Mouse (Mus musculus) midbrain, postnatal 0 days (tissue): ENCODE results near the gene Prpf38b. TPM values are rescaled to one million over a fixed set of nuclear protein-coding genes. Genes with fewer than 3 reads are reported as not detected.

ENCODE experiments used
- ATAC-seq: fragments of 200-750 bp; cut with Nextera tagmentation; 2 replicates; pipeline ENCODE4 v1.8.0; 2017; ENCODE audit warnings: moderate number of reproducible peaks, mild to moderate bottlenecking, moderate TSS enrichment, moderate library complexity; ENCODE audit not compliant: low FRiP score
- DNase-seq: peaks from one replicate; pipeline ENCODE4 v3.0.0-alpha.2; 2015; ENCODE audit warnings: low spot score
- H3K27ac ChIP-seq: fragments of 300-500 bp; sonication (generic); 2 replicates; pipeline ENCODE4 v1.5.1; 2014; ENCODE audit warnings: low read depth, mild to moderate bottlenecking, low read length, mixed read lengths
- H3K27me3 ChIP-seq: fragments of 300-500 bp; sonication (generic); 2 replicates; pipeline ENCODE4 v1.6.1; 2014; ENCODE audit warnings: low read length, control low read depth, mixed read lengths; ENCODE audit not compliant: insufficient read depth
- H3K36me3 ChIP-seq: fragments of 300-500 bp; sonication (generic); 2 replicates; pipeline ENCODE4 v1.6.1; 2014; ENCODE audit warnings: low read length, control low read depth, mixed read lengths; ENCODE audit not compliant: insufficient read depth
- H3K4me1 ChIP-seq: fragments of 300-500 bp; sonication (generic); 2 replicates; pipeline ENCODE4 v1.6.1; 2014; ENCODE audit warnings: mild to moderate bottlenecking, control low read depth, antibody characterized with exemption, low read length, mixed read lengths; ENCODE audit not compliant: insufficient read depth
- H3K4me2 ChIP-seq: fragments of 300-500 bp; sonication (generic); 2 replicates; pipeline ENCODE4 v1.6.1; 2014; ENCODE audit warnings: low read depth, mild to moderate bottlenecking, low read length, mixed read lengths; ENCODE audit not compliant: poor library complexity, severe bottlenecking
- H3K4me3 ChIP-seq: fragments of 300-500 bp; sonication (generic); 2 replicates; pipeline ENCODE4 v1.5.1; 2014; ENCODE audit warnings: low read depth, mild to moderate bottlenecking, low read length, moderate library complexity
- H3K9ac ChIP-seq: fragments of 300-500 bp; sonication (generic); replicated peaks from 2 replicates; pipeline ENCODE4 v1.6.1; 2014; ENCODE audit warnings: mild to moderate bottlenecking, low read length, moderate library complexity, mixed read lengths; ENCODE audit not compliant: poor library complexity, severe bottlenecking
- H3K9me3 ChIP-seq: fragments of 300-500 bp; sonication (generic); 2 replicates; pipeline ENCODE4 v1.6.1; 2016; ENCODE audit warnings: low read length, control low read depth
- CTCF ChIP-seq: IDR thresholded peaks from 2 replicates; pipeline ENCODE4 v1.5.1; 2016; ENCODE audit warnings: antibody characterized with exemption, mild to moderate bottlenecking
- WGBS: fragments of 180-500 bp; shearing (Covaris S2); extraction: QIAGEN DNeasy Blood & Tissue Kit; methylation state at CpG from one replicate; pipeline ENCODE4 v1.1.7; 2014; 5-methylcytosine and 5-hydroxymethylcytosine counted together
- polyA plus RNA-seq: library from polyadenylated mRNA; unstranded; fragments of >200 nt; fragmentation: Nextera tagmentation; extraction: Ambion mirVana; gene quantifications from 2 replicates; pipeline ENCODE4 v1.2.1, GENCODE M21; 2015
- total RNA-seq: library from RNA; depleted of rRNA; stranded (reverse); fragments of >200 nt; gene quantifications from 2 replicates; pipeline ENCODE4 v1.2.3, GENCODE M21; 2014

The Prpf38b gene
- total and polyA plus RNA-seq, 2 experiments from 2014 or later = 33.5 to 42.2 TPM

- H3K9me3 ChIP-seq = no peaks in the 10 kb centered on the region
- ATAC-seq (peak; percentile 86), DNase-seq (peak; percentile 81)
- TF ChIP-seq CTCF = peak; percentile 69
- H3K4me1 ChIP-seq = peaks cover 5% of the 10 kb centered on the region
- no peaks in the 10 kb centered on the region; the same call in 1 of the 2 replicates for H3K36me3 ChIP-seq
- WGBS = under 1% methylated on average over 42 of the region's 44 CpGs
- peak overlapping the region; percentile 91 for H3K27ac ChIP-seq
- peak overlapping the region; percentile 62 for H3K4me3 ChIP-seq
- no peaks in the 10 kb centered on the region for H3K27me3 ChIP-seq
- H3K4me2 ChIP-seq = peak overlapping the region; percentile 98
- H3K9ac ChIP-seq = peak overlapping the region; percentile 79
These were observed 413 bp downstream of the Prpf38b start for GRCm38 (mm10) chr3:108911081-108911547.

- WGBS = 1% methylated on average over 29 of the region's 32 CpGs
- no peaks in the 10 kb centered on the region for H3K9me3 ChIP-seq
- DNase-seq = no peak
- peak overlapping the region; percentile 79 for H3K9ac ChIP-seq
- H3K27me3 ChIP-seq = no peaks in the 10 kb centered on the region
- H3K4me1 ChIP-seq = peaks cover 5% of the 10 kb centered on the region
- peak overlapping the region; percentile 98 for H3K4me2 ChIP-seq
- peak overlapping the region; percentile 91 for H3K27ac ChIP-seq
- peaks cover 2% of the 10 kb centered on the region; the same call in 1 of the 2 replicates for H3K36me3 ChIP-seq
- no peak for TF ChIP-seq CTCF
- no peak for ATAC-seq
- peak overlapping the region; percentile 62 for H3K4me3 ChIP-seq
These were observed 1.0 kb downstream of the Prpf38b start for GRCm38 (mm10) chr3:108910303-108911080.

GRCm38 (mm10) chr3:108902934-108903333 is 8.6 kb downstream of the Prpf38b start:
- Histone ChIP-seq H3K9ac (no peak overlapping the region), H3K4me3 (no peak overlapping the region), H3K27me3 (no peaks in the 10 kb centered on the region), H3K4me1 (no peaks in the 10 kb centered on the region), H3K9me3 (no peaks in the 10 kb centered on the region), H3K4me2 (no peak overlapping the region), H3K27ac (no peak overlapping the region), H3K36me3 (peaks cover 28% of the 10 kb centered on the region)
- no peak for ATAC-seq
- TF ChIP-seq CTCF = no peak
- DNase-seq = no peak
- WGBS = 94% methylated on average over 6 of the region's 6 CpGs

GRCm38 (mm10) chr3:108902038-108902437 is 9.5 kb downstream of the Prpf38b start:
- no peak overlapping the region for H3K4me3 ChIP-seq
- TF ChIP-seq CTCF = peak; percentile 32
- no peak for DNase-seq
- no peaks in the 10 kb centered on the region for H3K27me3 ChIP-seq
- peaks cover 28% of the 10 kb centered on the region for H3K36me3 ChIP-seq
- no peak overlapping the region for H3K9ac ChIP-seq
- H3K4me1 ChIP-seq = no peaks in the 10 kb centered on the region
- 57% methylated on average over 2 of the region's 2 CpGs for WGBS
- no peak overlapping the region for H3K27ac ChIP-seq
- H3K4me2 ChIP-seq = no peak overlapping the region
- H3K9me3 ChIP-seq = no peaks in the 10 kb centered on the region
- no peak for ATAC-seq

GRCm38 (mm10) chr3:108900681-108901080 is 10.8 kb downstream of the Prpf38b start:
- Histone ChIP-seq H3K9me3 (no peaks in the 10 kb centered on the region), H3K4me1 (no peaks in the 10 kb centered on the region), H3K27ac (no peak overlapping the region), H3K4me2 (no peak overlapping the region), H3K36me3 (peaks cover 28% of the 10 kb centered on the region), H3K9ac (no peak overlapping the region), H3K4me3 (no peak overlapping the region), H3K27me3 (no peaks in the 10 kb centered on the region)
- no peak for TF ChIP-seq CTCF
- DNase-seq (no peak), ATAC-seq (no peak)
- WGBS = 78% methylated on average over 5 of the region's 5 CpGs

GRCm38 (mm10) chr3:108900147-108900546 is 11.4 kb downstream of the Prpf38b start:
- H3K27me3 ChIP-seq = no peaks in the 10 kb centered on the region
- no peak overlapping the region for H3K9ac ChIP-seq
- no peak for TF ChIP-seq CTCF
- ATAC-seq (no peak), DNase-seq (no peak)
- H3K36me3 ChIP-seq = peaks cover 24% of the 10 kb centered on the region
- 87% methylated on average over 3 of the region's 3 CpGs for WGBS
- no peaks in the 10 kb centered on the region for H3K9me3 ChIP-seq
- H3K4me2 ChIP-seq = no peak overlapping the region
- H3K4me1 ChIP-seq = no peaks in the 10 kb centered on the region
- H3K4me3 ChIP-seq = no peak overlapping the region
- H3K27ac ChIP-seq = no peak overlapping the region
